Mouse (Mus musculus): ENCODE data around the gene Phlpp2.
A peak's percentile ranks its signal among the peaks of the same experiment; 100 is the strongest.

DNA sequence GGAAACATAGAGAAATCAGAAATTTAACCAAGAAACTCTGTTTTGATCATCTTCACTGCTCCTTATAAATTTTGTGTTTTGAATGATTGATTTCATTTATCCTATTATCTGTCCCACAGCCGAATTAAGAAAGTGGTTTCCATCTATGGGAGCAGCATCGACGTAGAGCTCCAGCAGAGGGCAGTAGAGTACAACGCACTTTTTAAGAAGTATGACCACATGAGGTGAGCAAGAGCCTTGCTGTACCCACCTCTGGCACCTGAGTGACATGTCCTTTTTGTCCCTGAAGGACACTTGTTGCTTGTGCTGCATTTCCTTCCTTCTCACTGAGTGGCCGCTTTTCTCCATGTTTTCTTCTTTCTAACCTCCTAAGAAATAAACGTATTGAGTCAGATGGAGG, 14.9 kb upstream of the Phlpp2 start:
- TF ChIP-seq CTCF (IDR thresholded peaks at IDR 0.05; ENCODE audit: low read depth, low read length) (peak; percentile 74), POLR2A (IDR thresholded peaks at IDR 0.05; ENCODE audit: extremely low read depth, insufficient read depth, low read length) (no peak)
